Mouse (Mus musculus) embryo, embryonic 9.5 days (tissue): Measurements from ENCODE around the gene Mdfi.

ENCODE experiments used
- DNase-seq: peaks from one replicate; pipeline ENCODE4 v3.0.0-alpha.2; 2017; ENCODE audit errors: extremely low spot score

Mdfi gene

GRCm38 (mm10) chr17:47847985-47848384 is 13.5 kb upstream of the Mdfi start:
- DNase-seq = no peak

- no peak for DNase-seq
These were observed 11.1 kb upstream of the Mdfi start for GRCm38 (mm10) chr17:47845609-47846008.

DNA sequence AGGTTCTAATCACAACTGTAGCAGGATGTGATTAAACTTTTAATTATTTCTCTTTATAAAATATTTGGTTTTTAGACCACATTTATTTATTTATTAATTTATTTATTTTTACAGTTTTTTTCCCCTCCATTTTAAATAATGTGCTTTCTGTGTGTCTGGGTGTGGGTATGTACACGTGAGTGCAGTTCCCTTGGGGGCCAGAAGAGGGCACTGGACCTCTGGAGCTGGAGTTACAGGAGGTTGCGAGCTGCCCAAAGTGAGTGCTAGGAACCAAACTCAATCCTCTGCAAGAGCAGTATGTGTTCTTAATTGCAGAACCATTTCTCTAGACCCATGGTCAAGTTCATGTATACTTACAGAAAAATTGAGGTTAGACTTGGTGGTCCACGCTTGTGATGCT is 9.0 kb upstream of the Mdfi start:
- DNase-seq = no peak

- no peak for DNase-seq
These were observed 7.6 kb upstream of the Mdfi start for GRCm38 (mm10) chr17:47841931-47842623.

- no peak for DNase-seq
These were observed 7.0 kb upstream of the Mdfi start for GRCm38 (mm10) chr17:47841521-47841920.

GRCm38 (mm10) chr17:47837808-47838207 is 3.3 kb upstream of the Mdfi start:
- no peak for DNase-seq

- DNase-seq = peak; percentile 38
These were observed 636 bp downstream of the Mdfi start for GRCm38 (mm10) chr17:47833628-47834481.

- DNase-seq = peak; percentile 84
These were observed 1.4 kb downstream of the Mdfi start for GRCm38 (mm10) chr17:47833029-47833627.

GRCm38 (mm10) chr17:47832501-47833028 is 1.9 kb downstream of the Mdfi start:
- DNase-seq = peak; percentile 55

GRCm38 (mm10) chr17:47831772-47832171 is 2.7 kb downstream of the Mdfi start:
- no peak for DNase-seq

DNA sequence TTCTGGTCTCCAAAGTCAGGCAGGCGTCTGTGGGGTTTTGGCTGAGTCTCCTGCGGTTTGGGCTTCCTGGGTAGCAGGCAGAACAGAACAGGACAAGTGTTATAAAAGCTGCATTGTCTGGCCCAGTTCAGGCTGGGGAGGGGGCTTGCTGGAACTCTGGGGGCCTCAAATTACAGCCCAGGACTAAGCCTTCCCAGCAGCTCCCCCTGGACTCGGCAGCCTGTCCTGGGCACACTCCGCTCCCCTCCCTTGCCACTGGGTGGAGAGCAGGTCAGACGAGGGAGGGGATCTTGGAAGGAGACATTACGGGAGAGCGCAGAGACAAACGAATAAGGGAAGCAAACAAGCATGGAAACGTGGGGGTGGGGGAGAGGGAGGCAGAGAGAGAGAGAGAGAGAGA is 3.3 kb downstream of the Mdfi start:
- DNase-seq = peak; percentile 66

- DNase-seq = no peak
These were observed 13.2 kb downstream of the Mdfi start for GRCm38 (mm10) chr17:47821339-47821738.

DNA sequence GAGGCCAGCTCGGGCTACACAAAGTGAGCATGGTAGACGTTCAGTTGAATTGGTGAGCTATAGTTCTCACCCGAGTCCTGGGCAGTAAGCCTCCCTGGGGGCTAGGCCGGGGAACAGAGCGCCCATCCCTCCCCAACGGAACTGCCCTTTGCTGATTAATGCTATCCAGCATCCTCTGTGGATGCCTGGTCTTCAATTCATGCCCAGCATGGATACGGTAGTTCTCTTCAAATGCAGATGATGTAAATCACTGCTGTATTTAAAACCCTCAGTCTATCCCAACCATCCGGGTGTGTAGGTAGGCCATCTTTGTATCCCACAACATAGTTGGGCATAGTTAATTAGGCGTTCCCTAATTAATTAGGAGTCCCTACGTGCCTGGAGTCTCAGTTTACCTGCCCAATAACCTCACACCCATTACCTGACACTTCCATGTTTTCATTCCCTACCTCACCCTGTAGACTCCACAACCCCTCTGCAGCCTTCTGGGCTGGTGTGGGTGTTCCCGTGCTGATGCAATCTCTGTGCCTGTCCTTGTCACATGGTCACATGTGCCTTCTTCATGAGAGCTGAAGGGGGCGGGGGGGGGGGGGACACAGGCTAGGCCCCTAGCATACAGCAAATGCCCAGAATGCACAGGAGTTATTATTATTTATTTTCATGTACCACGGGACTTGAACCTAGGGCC is 16.3 kb downstream of the Mdfi start:
- no peak for DNase-seq

DNA sequence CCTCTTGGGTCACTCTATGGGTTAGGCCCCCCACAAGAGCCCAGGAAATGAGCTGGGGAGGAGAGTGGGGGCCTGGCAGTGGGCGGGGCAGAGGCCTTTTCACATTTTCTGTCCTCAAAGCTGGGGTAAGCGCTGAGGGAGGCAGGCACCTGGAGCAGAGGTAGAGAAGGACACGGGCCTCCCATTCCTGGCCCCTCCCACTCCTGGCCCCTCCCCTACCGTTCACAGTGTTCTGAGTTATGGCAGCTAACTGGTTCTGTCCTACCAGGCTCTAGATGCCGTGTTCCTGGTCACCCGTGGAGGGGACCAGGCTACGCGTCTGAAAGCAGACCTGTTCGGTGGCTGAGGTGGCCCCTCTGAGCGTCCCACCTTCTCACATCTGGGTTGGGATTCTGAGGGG is 19.0 kb downstream of the Mdfi start:
- no peak for DNase-seq

- DNase-seq = peak; percentile 54
These were observed 20.0 kb downstream of the Mdfi start for GRCm38 (mm10) chr17:47814496-47814895.

DNA sequence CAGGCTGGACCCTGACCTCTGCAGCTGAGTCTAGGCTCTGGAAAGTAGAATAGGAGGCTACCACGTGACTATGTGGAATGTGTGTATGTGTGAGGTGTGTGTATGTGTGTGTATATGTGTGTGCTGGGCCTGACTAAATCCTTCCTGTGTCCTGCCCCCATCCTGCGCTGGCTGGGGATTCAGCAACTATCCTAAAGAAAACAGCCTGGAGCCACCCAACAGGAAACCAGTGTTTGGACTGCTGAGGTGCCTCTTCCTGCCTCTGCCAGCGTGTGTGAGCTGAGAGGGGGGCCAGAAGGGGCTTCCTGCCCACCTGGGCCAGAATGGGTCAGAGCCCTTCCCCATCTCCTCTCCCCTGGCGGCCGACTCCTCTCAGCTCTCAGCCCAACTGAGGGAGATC is 20.9 kb downstream of the Mdfi start:
- no peak for DNase-seq

DNA sequence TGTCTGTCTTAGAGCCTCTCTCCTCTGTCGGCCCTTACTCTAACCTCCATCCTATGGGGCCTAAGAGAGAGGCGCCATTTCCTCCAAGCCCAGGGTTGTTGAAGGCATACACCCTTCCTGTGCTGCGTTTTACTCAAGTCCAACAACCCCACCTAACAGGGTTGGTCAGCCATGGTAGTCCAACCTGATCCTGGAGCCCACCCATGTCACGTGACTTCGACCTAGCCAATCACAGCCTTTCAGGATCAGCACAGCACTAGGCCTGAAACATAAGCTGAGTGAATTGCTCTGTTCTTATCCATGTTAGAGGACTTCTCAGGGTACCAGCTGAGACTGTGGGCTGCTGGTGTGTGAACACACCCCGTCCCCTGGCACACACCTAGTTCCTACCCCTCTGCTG is 22.3 kb downstream of the Mdfi start:
- DNase-seq = no peak

DNA sequence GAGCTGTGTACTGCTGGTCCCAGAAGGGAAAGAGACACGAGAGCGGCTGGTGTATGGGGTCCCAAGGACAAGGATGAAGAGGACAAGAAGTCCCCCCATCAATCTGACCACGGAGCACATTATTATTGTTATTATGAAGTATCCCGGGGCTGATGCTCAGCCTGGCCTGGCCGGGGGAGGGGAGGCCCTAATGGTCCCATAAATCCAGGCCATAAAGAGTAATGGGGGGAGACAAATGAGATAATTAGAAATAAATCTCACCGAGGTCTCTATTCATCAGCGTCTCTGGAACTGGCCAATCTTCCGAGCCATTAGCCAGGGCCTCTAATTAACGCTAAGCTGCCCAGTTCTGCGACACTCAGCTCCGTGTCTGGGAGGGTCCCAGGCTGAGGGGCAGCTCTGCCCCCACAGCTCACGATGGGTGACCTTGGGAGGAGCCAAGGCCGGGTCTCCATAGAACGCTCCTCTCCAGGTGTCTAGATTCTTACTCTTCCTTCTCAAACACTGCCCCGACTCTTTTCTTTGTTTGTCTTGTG is 23.2 kb downstream of the Mdfi start:
- DNase-seq = no peak

DNA sequence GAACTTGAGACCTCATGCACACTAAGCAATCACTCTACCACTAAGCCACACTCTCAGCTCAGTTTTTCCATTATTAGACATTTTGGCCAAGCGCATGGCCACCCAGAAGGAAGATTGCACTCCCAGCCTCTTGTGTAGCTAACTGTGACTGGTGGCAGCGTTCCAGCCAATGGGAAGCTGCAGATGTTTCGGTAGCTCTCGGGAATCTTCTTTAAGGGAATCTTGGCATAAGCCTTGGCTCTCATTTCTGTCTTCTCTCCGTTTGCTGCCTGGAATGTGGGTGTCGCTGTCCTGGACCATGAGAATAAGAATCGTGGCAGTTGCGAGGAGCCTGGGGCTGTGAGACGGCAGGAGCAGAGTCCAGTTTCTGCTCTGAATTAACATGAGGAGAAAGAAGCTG is 28.3 kb downstream of the Mdfi start:
- DNase-seq = no peak

DNA sequence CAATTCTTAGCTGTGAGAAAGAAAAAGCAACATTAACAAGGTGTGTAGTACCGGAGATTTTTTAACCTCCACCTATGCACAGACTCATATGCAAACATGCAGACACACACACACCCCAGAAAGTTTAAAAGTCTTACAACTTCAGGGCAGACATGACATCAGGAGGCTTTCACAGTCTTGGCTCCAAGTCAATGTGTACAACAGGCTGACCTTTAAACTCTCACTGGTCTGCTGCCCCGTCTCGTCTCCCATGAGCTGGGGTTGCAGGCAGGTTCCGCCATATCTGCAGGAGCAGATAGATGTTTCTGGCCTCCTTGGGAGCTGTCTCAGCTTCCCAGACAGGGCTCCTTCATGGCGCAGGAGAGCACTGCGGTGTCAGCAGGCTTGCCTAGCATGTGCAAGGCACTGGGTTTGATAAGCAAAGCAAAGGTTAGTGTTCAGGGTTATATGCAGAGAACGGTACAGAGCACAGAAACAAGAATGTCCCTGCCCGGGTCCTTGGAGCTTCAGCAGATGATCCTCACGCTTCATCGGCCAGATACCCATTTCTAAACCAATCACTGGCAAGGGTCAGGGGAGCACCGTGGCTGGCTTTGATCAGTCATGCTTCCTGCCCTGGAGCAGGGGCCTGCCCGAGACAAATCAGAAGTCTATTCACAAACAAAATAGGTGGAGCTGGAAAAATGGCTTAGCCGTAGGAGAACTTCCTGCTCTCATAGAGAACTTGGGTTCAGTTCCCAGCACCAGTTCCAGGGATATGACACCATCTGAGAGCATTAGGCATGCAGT is 29.2 kb downstream of the Mdfi start:
- peak; percentile 57 for DNase-seq

DNA sequence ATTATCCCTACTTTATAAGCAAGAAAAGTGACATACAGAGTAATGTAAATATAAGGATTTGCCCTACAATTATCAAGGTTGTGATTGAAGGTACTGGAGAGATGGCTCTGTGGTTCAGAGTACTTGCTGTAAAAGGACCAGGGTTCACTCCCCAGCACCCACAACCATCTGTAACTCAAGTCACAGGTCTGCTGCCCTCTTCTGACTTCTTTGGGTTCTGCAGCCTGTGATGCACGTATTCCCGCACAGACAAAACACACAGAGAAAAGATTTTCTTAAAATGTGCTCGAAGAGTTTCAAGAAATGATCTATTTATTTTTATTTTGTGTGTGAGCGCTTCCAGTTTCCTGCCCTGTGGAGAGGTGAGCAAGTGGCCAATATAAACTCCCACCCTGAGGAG is 30.8 kb downstream of the Mdfi start:
- no peak for DNase-seq
